Mouse (Mus musculus) small intestine, adult 2 months (tissue): Measurements from ENCODE around the gene Cchcr1.

Experiments used
- CTCF ChIP-seq: fragments of 200-500 bp; IDR thresholded peaks from 2 replicates; pipeline ENCODE4 v1.5.1; 2012; ENCODE audit warnings: low read depth, mild to moderate bottlenecking, control low read depth, inconsistent platforms, low read length, moderate library complexity, mixed read lengths; ENCODE audit not compliant: insufficient replicate concordance, insufficient read length; ENCODE audit errors: extremely low read depth
- POLR2A ChIP-seq: fragments of 200-500 bp; IDR thresholded peaks from 2 replicates; pipeline ENCODE4 v1.6.1; 2012; ENCODE audit warnings: low read depth, mild to moderate bottlenecking, control low read depth, inconsistent platforms, low read length, moderate library complexity

DNA sequence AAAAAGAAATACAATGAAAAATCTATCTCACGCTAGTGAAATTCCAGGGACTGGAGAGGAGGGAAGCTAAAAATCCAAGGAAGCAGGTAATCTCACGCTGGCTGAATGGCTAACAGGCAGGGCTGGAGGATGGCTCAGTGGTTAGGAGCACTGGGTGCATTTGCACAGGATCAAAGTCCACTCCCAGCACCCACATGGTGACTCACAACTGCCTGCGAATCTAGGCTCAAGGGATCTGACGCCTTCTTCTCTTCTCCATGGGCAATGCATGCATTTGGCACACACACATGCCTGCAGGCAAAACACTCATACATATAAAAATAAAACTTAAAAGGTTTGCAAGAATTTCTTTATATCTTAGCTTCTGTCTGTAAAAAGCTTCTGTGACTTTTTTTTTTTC lies 20.5 kb downstream of the Cchcr1 start:
- TF ChIP-seq CTCF, result no peak
- no peak for TF ChIP-seq POLR2A
